Comparison of ENCODE assay signal across 13 mouse cellular contexts in the genomic region with DNA sequence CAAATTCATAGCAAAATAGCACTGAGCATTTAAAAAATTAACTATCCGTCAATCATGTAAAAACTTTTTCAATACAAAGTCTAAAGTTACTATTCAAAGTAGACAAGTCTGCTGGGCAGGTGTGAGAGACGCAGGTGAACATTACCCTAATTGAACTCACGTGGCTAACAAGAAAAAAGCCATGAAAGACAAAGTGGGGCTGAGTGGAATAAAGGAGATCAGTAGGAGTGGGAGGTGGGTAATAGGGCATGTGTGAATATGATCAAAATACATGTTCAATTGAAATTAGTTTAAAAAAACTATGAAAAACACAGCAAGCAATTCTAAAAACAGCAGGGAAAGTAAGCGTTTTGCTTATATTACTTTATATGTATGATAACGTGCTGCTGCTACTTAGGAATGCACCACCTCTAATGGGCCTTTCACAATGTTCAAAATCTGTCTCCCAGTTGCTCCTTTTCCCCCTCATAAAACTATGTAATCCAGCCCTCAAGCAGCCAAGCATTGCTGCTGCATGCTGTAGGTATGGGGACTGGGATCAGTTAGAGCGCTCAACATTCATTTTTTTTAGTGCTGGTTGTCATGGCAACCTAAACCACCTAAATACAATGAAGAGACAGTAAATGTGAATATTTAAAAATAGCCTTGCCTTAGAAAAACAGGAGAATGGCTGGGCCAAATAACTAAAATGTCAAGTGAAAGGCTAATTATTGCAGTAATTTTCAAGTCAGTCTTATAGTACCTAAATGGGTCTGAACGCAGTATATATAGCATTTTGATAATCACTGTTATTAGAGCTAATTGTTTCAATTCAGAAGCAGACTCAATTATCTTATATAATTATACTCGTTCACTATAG. TPM values are rescaled to one million over a fixed set of nuclear protein-coding genes. Genes with fewer than 3 reads are reported as not detected.
DNase-seq lines count a peak whose midpoint lies in the region; ATAC-seq and TF ChIP-seq lines count a peak whose summit lies in the region.
"Had no signal": no experiment of that assay in that cellular context is flagged by ENCODE, and none has a peak within 500 bp of the region (broad histone marks: within the 10 kb centered on the region; RNA-seq: fewer than 3 reads in every experiment).

No protein-coding gene starts in this region.

- H3K4me1 ChIP-seq in forebrain, embryonic 15.5 days = peaks cover 7% of the 10 kb centered on the region; the same call in 1 of the 2 replicates
- peaks cover 5% of the 10 kb centered on the region for H3K4me1 ChIP-seq in midbrain, embryonic 16.5 days (ENCODE audit: control insufficient read depth, insufficient read depth, low read length)
- H3K4me1 ChIP-seq: liver, embryonic 13.5 days had no signal

- WGBS in forebrain, embryonic 15.5 days = 59% methylated on average over 8 of the region's 8 CpGs
- 80% methylated on average over 8 of the region's 8 CpGs for WGBS in midbrain, embryonic 16.5 days

- H3K36me3 ChIP-seq in forebrain, embryonic 15.5 days = peaks cover 44% of the 10 kb centered on the region
- peaks cover 23% of the 10 kb centered on the region for H3K36me3 ChIP-seq in midbrain, embryonic 16.5 days (ENCODE audit: control insufficient read depth, insufficient read depth, low read length)

- intact Hi-C loops in left cerebral cortex, adult 2 months (cut with DNase I) = no loop called here
- intact Hi-C loops in left cerebral cortex, postnatal 4 days (cut with DNase I) = no loop called here

- no peak overlapping the region for H3K9ac ChIP-seq in forebrain, embryonic 15.5 days (replicated peaks)
- no peak overlapping the region for H3K9ac ChIP-seq in midbrain, embryonic 16.5 days (ENCODE audit: low read depth, low read length)
- H3K9ac ChIP-seq: liver, embryonic 13.5 days had no signal

- no peaks in the 10 kb centered on the region for H3K27me3 ChIP-seq in forebrain, embryonic 15.5 days
- no peaks in the 10 kb centered on the region for H3K27me3 ChIP-seq in midbrain, embryonic 16.5 days (ENCODE audit: control insufficient read depth, insufficient read depth, low read depth, low read length)
- H3K27me3 ChIP-seq: liver, embryonic 13.5 days had no signal

- no peak for TF ChIP-seq CTCF in left cerebral cortex, adult 2 months (IDR thresholded peaks at IDR 0.05)

- peak overlapping the region; percentile 81 for H3K27ac ChIP-seq in left cerebral cortex, adult 2 months
- H3K27ac ChIP-seq in forebrain, embryonic 15.5 days (replicated peaks) = peak overlapping the region; percentile 67
- H3K27ac ChIP-seq in midbrain, embryonic 16.5 days (ENCODE audit: low read length) = no peak overlapping the region; the same call in 1 of the 2 replicates
- H3K27ac ChIP-seq: liver, embryonic 13.5 days had no signal

- peak; percentile 92 for ATAC-seq in forebrain, embryonic 15.5 days (replicated peaks)
- peak; percentile 94 for ATAC-seq in midbrain, embryonic 16.5 days
- ATAC-seq: intestine, embryonic 16.5 days had no signal

- no peak overlapping the region for H3K4me3 ChIP-seq in left cerebral cortex, adult 2 months
- no peak overlapping the region for H3K4me3 ChIP-seq in forebrain, embryonic 15.5 days
- H3K4me3 ChIP-seq in midbrain, embryonic 16.5 days (ENCODE audit: low read depth, low read length) = no peak overlapping the region
- H3K4me3 ChIP-seq: liver, embryonic 13.5 days had no signal

- peak; percentile 24 for DNase-seq in embryo, embryonic 10.5 days (ENCODE audit: low spot score)
- DNase-seq in embryo, embryonic 10 days (ENCODE audit: low spot score) = no peak
- no peak for DNase-seq in left cerebral cortex, adult 2 months (ENCODE audit: extremely low spot score in 1 of 2, low spot score in 2 of 2)
- no peak for DNase-seq in left cerebral cortex, postnatal 4 days
- DNase-seq in spleen, postnatal 4 days (ENCODE audit: low spot score in 2 of 2) = no peak
- no peak for DNase-seq in Muller cell, postnatal 12 days (ENCODE audit: inconsistent ontology term)
- DNase-seq: adrenal gland, postnatal 36 days; cerebellum, adult 9-10 months; liver, embryonic 13.5 days; lung, postnatal 36 days had no signal

- no peaks in the 10 kb centered on the region for H3K9me3 ChIP-seq in forebrain, embryonic 15.5 days
- H3K9me3 ChIP-seq in midbrain, embryonic 16.5 days (replicated peaks; ENCODE audit: control insufficient read depth, low read length, poor library complexity, severe bottlenecking) = no peaks in the 10 kb centered on the region
- H3K9me3 ChIP-seq: liver, embryonic 13.5 days had no signal

- no peak overlapping the region for H3K4me2 ChIP-seq in forebrain, embryonic 15.5 days (replicated peaks)
- H3K4me2 ChIP-seq in midbrain, embryonic 16.5 days (ENCODE audit: low read length) = no peak overlapping the region
- H3K4me2 ChIP-seq: liver, embryonic 13.5 days had no signal

RNA-seq across cellular contexts. Expression of gene Ankmy2, which starts 54.0 kb away (rescaled TPM):
- total RNA-seq in left cerebral cortex, adult 2 months (2021) = 10 to 100 TPM; 51.9 to 53.7 TPM
- total RNA-seq in left cerebral cortex, postnatal 4 days (2021) = 10 to 100 TPM; 61.8 to 63.7 TPM
- polyA plus RNA-seq in forebrain, embryonic 15.5 days (2015; fragmentation: Nextera tagmentation; extraction: Ambion mirVana) = 59.7 and 60.2 TPM in 2 replicates
- polyA plus RNA-seq in midbrain, embryonic 16.5 days (2015; fragmentation: Nextera tagmentation; extraction: Ambion mirVana) = 82.2 and 83.7 TPM in 2 replicates

RNA-seq across cellular contexts. Expression of gene Bzw2, which starts 54.9 kb away (rescaled TPM):
- 10 to 100 TPM; 45.3 to 47.2 TPM for total RNA-seq in left cerebral cortex, adult 2 months (2021)
- total RNA-seq in left cerebral cortex, postnatal 4 days (2021) = 100 to 1,000 TPM; 252 to 269 TPM
- polyA plus RNA-seq in forebrain, embryonic 15.5 days (2015; fragmentation: Nextera tagmentation; extraction: Ambion mirVana) = 515 and 540 TPM in 2 replicates
- polyA plus RNA-seq in midbrain, embryonic 16.5 days (2015; fragmentation: Nextera tagmentation; extraction: Ambion mirVana) = 402 and 433 TPM in 2 replicates

Comparison
In these comparisons a context has a peak if more than half of its experiments do, and no peak if none do; other contexts are left out.
1. RNA of gene Bzw2, which starts 54.9 kb away (total RNA-seq): 252 to 269 TPM in left cerebral cortex, postnatal 4 days; 45.3 to 47.2 TPM in left cerebral cortex, adult 2 months; every median in the first group is over 4 times any median in the second.